Mouse (Mus musculus): ENCODE data around the gene Gucd1. TPM values are rescaled to one million over a fixed set of nuclear protein-coding genes. Genes with fewer than 3 reads are reported as not detected.
"Not testable (repeated sequence)": the region's sequence is repeated elsewhere in the genome, so short reads cannot be mapped to it uniquely, and the experiment has no call there.

The Gucd1 gene
- total RNA-seq, 2 experiments from 2014 or later = 41.8 to 44.2 TPM

DNA sequence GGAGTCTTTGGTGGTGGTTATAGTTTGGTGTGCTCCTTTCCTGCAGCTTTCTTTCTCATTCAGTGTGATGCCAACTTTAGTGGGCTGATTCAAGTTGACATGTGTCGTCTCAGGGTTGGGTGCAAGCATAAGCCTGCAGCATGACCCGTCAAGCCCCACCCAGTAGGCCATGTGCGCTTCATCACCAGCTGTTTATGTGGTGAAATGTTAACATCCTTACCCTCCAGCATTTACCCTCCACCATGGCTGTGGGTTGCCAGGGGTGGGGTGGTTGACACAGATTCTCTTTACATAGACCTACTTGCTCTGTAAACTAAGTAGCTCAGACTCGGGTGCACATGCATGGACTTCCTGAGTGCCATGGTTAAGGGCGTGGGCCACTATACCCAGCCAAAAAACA lies 18.4 kb upstream of the Gucd1 start:
- DNase-seq = no peak
- intact Hi-C loops (cut with DNase I) = no loop called here

DNA sequence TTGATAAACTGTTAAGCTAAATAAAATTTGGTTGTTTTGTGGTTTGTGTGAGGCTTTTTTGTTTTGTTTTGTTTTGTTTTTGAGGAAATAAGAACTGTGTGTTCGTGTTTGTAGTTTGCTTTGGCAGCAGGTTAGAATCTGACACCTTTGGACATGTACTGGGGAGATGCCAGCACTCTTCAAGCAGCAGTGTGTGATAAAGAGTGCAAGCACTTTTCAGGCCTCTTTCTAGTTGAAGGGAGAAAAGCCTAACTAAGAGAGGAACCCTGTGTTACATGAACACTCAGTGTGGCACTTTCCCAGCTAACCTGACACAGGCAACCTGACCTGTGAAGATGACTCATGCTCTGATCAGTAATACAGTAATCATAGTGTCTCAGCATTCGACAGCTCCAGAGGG lies 17.7 kb upstream of the Gucd1 start:
- no peak for DNase-seq
- intact Hi-C loops (cut with DNase I) = no loop called here

DNA sequence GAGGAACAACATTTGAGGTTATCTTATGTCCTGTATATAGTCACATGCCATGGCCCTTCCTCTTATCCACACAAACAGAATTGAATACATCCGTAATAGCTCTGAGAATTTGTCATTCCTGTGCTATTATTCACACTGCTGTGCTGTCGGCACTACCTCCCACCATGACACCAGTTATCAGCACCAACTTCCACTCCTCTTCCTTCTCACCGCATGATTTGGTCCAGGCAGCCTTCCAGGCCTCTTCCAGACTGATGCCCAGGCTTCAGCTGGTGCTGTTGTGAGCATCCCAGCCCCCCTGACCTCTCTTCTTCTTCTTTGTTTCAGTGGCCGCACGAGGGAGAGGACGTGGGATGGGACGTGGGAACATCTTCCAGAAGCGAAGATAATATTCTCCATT lies 17.2 kb upstream of the Gucd1 start:
- DNase-seq = peak; percentile 40 to 52
- intact Hi-C loops (cut with DNase I) = no loop called here

DNA sequence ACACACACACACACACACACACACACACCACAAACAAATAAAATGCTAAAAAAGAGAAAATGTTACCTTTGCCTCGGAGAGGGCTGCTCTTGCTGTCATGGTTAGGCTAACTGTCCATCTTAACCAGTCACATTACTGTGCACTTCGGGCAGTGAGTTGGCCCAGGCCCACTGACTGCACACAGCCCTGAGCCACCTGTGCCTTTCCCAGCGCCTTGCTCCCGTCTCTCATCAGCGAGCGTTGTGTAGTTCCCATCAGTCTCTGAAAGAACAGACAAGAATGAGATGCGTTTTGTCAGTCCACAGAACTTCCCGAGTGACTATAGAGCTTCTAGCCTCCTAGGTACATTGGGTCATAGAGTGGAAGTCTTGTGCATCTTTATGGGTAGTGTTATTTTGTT lies 16.4 kb upstream of the Gucd1 start:
- no peak for DNase-seq
- intact Hi-C loops (cut with DNase I) = no loop called here

DNA sequence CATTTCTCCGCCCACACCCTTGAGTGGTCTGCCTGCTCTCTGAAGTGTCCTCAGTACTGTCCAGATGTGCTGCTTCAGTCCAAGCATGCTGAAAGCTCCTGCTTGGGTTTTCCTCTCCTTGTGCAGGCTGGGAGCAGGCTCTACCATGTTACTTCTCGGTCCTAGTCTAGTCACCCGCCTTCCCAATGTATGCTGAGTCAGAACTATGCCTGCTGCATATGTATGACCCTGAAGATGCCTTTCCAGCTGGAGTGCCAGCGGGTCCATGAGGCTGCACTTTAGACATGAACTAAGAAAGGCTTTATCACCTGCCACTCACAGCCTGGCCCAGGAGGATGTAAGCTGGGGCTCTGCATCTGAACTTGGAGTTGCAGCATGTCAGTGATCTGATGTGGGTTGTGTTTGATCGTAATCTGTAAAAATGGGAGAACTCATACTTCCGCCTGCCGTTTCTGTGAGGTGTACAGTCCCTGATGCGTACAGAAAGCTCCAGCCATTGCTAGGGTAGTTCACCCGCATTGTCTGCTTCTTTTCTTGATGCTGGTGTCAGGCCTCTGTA lies 13.8 kb upstream of the Gucd1 start:
- intact Hi-C loops (cut with DNase I) = no loop called here
- DNase-seq = no peak

DNA sequence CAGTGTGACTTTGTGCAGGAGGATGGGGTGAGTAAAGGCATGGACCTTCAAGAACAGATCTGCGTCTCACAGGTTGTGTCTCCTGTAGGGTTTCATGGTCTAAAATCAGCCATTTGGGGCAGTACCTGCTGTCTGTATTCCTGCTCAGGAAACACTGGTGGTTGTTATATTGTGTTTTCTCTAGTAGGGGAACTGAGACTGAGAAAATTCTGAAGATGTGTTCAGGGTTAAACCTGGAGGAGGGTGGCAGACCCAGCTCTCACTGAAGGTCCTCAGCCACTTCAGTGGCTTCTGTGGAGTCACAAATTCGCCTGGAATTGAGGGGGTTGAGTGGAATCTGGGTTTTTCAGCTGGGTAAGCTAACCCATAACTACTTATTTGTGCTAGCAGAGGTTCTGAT lies 12.6 kb upstream of the Gucd1 start:
- no peak for DNase-seq
- intact Hi-C loops (cut with DNase I) = no loop called here

DNA sequence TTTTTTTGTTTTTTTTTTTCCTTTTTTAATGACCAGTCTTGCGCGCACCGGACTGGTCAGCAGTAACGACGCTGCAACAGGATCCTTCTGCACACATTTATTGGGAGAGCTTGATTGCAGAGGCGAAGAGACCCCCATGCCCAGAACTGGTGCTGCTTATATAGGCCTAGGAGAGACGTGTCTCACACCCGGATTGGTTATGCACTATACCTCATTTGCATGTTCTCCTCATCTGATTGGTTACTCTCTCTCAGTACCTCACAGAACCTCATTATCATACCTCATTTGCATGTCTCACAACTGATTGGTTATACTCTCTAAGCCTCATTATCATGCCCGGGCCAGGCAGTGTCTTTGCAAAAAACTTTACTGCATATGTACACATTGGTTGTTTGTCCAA lies 7.7 kb upstream of the Gucd1 start:
- intact Hi-C loops (cut with DNase I); DNase-seq: not testable (repeated sequence)

DNA sequence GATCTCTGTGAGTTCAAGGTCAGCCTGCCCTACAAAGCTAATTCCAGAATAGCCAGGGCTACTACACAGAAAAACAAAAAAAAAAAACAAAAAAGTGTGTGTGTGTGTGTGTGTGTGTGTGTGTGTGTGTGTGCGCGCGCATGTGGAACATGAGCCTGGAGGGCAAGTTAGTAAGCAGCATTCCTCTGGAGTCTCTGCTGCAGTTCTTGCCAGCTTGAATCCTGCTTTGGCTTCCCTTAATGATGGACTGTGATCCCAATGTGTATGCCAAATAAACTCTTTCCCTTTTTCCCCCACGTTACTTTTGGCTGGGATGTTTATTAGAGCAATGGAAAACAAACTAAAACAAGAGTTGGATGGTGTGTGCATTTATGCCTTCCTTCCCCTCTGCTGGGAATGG lies 3.9 kb upstream of the Gucd1 start:
- no peak for DNase-seq
- intact Hi-C loops (cut with DNase I) = no loop called here

DNA sequence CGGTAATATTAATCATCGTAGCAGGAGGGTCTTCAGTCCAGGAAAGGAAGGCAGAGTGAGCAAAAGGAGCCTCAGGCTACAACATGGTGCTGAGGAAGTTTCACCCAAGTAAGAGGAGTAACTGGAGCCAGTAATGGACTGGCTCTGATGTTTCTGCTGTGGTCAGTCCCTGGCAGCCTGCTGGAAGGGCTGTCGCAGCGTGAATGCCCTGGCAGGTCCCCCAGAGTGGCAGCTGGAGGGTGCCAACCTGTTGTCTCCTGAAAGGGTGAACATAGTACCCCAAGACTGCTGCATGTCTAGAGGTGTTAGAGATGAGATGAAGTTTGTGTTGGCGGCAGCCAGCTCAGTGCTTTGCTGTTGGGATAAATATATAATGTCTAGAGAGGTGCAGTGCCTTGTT lies 2.8 kb upstream of the Gucd1 start:
- intact Hi-C loops (cut with DNase I) = no loop called here

DNA sequence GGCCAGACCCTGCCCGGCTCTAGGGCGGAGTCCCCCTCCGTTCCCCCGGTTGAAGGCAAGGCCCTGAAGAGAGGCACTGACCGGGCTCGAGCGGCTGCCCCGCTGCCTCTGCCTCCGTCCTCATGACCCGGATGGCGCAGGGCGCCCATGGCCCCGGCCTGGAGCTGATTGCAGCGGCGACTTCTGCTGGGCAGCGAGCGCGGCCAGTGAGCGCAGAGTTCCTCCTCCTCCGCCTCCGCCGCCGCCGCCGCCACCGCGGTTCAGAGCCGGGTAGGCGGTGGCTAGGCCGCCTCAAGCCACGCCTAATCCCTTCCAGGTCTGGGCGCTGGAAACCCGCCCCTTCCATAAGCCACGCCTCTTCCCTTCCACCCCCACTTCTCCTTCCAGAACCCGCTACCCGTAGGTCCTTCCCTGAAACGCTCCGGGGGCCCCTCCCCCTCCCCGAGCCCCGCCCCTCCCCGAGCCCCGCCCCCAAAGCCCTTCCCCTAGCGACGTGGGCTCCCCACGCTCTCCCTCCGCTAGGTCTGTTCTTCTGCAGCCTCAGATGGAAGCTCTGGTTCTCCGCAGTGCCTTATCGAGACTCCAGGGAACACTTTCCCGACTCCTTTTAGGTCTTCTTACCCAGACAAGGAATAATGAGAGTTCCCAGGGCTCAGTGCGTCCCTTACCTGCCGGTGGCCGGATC lies 557 bp downstream of the Gucd1 start, which contains the start of gene Snrpd3:
Gene Snrpd3 (plus strand): TSS at position 479 of the 685 bp plus-strand sequence.
- DNase-seq = peak; percentile 91 to 92
- intact Hi-C loops (cut with DNase I) = loop anchor here (10.0 kb wide), 1 partner anchor 452 kb away; the partner anchor contains the start of gene Bcr

More for the DNA sequence above, 2.8 kb upstream of the Gucd1 start:
- no peak for DNase-seq

DNA sequence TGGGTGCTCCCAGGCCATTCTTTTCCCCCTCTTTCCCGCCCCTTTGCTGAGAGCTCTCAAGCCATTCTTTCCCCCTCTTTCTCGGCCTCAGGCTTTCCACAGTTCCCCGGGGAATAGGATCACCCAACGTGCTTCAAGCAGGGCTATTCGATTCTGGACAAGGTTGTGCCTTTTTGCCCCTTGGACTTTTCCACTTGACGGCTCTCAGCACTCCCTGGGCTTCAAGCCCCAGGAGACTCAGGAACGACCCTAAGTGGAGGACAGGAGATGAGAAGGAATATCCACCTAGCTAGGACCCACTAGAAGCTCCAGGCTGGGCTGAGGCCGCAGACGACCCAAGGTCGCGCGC lies 1.1 kb downstream of the Gucd1 start:
- intact Hi-C loops (cut with DNase I) = loop anchor here (10.0 kb wide), 1 partner anchor 452 kb away; the partner anchor contains the start of gene Bcr
- no peak for DNase-seq

DNA sequence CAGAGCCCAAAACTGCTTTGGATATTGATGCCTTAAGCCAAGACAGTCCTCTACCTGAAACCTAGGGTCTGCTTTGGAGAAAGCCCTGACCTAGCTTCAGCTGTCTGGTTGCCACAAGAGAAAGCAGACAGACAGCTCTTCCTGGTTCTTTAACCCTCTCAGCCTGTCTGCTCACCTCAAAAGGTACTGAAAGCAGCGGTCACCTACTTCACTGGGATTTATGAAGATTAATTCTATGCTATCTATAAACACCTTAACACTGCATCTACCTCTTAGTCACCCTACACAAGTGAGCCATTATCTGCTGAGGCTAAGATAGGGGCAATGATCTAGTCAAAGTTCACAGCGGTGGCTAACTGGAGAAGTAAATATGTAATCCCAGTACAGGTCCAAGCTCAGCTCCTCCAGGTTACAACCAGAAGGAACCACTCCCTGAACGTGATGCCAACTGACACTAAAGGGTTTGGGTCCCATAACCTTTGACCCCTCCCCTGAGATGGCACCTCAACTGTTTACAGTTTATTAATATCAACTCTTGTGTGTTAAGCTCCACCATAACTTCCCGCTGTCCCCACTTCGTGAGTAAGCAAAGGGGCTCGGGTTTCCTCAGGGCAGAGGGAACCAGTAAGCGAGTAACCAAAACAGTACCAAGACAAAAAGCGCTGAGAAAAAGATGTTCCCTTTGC lies 1.6 kb downstream of the Gucd1 start:
- DNase-seq = no peak
- intact Hi-C loops (cut with DNase I) = loop anchor here (10.0 kb wide), 1 partner anchor 451 kb away; the partner anchor contains the start of gene Bcr

DNA sequence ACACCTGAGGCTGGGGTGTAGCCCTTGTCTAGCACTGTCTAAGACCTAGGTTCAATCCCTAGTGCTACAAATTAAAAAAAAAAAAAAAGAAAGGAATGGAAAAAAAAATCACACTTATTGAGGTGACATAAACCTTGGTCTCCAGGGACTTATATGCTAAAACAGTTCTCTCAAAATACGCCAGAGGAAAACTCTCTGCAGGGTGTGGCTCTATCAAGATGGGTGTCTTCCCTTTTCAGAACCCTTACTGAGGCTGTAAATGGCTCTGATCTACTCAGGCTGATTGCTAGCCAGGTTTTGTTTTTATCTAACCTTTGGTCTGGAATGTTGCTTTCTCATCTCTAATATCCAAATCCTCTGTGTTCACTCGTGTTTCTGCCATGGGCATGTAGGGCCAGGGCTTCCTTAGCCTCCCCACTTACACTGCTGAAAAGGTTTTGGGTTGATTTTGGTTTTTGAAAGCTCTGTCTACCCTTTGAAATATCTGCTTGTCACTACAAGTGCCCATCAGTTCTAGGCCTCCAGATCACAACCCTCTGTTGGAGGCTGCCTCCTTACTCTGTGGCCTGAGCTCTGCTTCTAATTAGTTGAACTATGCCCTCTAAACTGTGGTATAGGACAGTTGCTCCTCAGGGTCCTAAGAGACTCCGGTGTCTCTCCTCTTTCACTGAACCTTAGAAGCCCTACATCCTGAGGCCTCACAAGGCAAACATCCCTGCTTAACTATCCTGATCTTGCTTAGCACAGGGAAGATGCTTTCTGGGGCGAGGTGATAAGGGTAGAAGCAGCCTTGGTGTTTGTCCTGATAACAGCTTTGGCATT lies 2.3 kb downstream of the Gucd1 start:
- DNase-seq = no peak
- intact Hi-C loops (cut with DNase I) = loop anchor here (10.0 kb wide), 1 partner anchor 451 kb away; the partner anchor contains the start of gene Bcr

DNA sequence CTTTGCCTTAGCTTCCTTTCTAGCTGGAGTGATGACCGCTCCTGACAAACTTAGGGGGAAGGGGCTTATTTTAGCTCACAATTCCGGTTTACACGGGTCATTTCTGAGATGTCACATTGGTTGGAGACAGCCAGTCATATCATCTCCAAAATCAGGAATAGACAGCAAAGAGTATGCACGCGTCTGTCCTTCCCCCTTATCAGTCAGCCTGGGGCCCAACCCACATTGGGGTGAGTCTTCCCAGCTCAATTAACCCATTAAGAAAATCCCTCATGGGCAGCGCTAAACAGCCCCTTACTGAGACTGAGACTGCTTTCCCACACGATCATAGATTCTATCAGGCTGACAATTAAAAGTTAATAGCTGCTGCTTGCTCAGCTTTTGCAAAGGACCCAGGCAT lies 3.4 kb downstream of the Gucd1 start:
- no peak for DNase-seq
- intact Hi-C loops (cut with DNase I) = loop anchor here (10.0 kb wide), 1 partner anchor 450 kb away; the partner anchor contains the start of gene Bcr

DNA sequence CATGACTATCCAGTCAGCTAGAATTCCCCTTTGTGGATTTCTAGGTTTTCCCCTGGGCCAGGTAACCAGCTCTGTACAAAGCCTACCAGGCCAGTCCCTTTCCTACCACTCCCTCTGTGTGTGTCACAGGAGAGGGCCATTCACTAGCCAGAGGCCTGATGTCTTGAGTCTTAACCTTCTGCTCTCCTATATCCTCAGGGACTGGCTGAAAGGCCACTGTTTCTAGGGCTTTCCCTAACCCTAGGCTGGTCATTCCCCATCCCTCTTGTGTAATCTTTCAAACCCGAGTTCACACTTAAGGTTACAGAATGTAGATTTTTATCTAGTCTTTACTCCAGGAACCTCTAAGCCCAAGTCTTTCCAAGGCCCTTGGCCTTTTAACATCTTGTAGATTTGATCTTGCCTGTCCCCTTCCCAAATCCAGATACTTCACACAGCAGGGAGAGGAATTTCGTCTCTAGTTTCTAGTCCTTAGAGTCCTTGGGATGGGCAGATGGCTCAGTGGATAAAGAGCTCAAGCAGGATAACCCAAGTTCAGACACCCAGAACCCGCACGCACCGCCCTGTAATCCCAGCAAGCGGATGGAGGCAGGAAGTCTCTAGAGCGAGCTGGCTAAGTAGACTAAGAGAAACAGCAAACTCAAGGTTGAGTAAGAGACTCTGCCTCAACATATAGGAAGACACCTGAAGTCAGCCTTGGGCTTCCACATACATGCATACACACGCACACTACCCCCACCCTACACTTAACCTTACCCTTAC lies 4.3 kb downstream of the Gucd1 start:
- intact Hi-C loops (cut with DNase I) = loop anchor here (10.0 kb wide), 1 partner anchor 449 kb away; the partner anchor contains the start of gene Bcr
- DNase-seq = no peak

DNA sequence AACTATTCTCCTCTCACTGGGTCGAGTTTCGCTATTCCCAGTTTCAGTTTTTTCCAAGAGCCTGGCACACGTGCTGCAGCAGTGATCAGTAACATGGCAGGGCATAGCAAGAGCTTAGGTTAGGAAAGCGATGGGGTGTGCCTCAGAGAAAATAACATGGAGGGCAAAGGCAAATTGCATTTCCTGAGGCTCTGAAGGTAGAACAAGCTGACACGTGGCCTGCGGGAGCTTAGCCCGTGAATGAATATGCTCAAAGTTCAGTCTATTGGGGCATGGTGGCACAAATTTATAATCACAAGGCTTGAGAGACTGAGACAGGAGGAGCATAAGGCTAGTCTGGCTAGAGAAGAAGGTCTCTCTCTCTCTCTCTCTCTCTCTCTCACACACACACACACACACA lies 5.0 kb downstream of the Gucd1 start:
- no peak for DNase-seq
- intact Hi-C loops (cut with DNase I) = loop anchor here (10.0 kb wide), 1 partner anchor 448 kb away; the partner anchor contains the start of gene Bcr

DNA sequence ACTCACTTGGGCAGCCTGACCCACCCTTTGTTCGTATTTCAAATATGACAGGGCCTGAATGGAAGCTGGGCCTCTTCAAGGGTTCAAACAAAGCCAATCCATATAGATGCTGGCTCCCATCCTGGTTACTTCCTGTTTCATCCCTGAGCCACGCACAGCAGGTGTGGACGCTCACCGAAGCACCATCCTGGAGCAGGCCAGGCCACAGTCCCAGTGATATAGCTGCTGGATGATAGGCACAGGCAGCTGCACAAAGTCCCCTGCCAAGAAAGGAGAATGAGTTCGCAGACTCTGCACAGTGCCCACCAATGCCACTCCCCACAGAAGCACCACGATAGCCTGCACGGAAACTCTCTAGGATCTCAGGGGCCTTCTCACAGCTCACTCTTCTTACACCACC lies 5.9 kb downstream of the Gucd1 start:
- intact Hi-C loops (cut with DNase I) = loop anchor here (10.0 kb wide), 1 partner anchor 447 kb away; the partner anchor contains the start of gene Bcr
- DNase-seq = no peak

DNA sequence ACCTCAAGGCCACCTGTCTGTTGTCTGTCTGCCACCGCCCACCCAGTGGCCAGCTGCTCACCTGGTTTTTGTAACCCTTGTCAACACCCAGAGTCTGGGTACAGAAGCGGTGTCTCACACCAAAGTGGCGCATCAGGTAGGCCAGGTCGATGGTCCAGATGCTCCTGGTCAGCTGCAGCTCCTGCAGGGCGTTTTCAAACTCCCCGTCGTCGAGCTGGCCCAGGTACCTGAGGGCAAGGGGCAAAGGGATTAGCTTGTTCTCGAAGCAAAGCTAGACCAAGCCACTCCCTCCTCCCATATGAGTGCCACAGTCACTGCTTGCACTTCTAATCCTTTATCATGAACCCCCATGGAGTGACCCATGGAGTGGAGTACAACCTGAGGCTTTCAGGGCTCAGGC lies 6.7 kb downstream of the Gucd1 start:
- intact Hi-C loops (cut with DNase I) = loop anchor here (10.0 kb wide), 1 partner anchor 446 kb away; the partner anchor contains the start of gene Bcr
- DNase-seq = no peak

DNA sequence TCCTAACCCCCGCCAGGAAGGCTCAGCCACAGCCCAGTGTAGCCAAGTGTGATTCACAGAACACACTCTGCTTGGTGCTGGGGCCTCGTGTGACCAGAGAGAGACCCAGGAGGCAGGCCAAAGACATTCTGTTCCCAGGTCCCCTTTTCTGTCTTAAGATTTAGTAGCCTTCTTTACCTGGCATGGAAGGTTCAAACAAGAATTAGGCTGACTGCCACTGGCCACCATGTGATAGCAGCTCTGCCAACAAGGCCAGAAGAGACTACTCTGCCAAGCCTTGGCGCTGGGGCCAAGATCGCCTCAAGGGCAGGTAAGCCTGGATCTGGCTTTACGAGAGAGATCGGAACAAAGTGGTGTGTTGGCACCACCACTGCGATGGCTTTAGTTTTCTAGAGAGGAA lies 7.3 kb downstream of the Gucd1 start:
- intact Hi-C loops (cut with DNase I) = loop anchor here (10.0 kb wide), 1 partner anchor 446 kb away; the partner anchor contains the start of gene Bcr
- peak; percentile 63 to 72 for DNase-seq

DNA sequence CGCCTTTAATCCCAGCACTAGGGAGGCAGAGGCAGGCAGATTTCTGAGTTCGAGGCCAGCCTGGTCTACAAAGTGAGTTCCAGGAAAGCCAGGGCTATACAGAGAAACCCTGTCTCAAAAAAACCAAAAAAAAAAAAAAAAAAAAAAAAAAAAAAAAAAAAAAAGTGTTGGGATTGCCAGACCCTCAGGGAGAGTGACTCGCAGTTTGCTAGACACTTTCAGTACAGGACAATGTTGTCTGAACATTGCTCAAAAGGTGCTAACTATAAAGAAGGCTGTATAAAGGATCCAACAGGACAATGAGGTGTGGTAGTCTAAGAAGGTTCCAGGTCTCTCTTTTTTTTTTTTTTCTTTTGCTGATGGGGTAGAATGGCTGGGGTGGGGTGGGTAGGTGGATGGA lies 11.8 kb downstream of the Gucd1 start:
- DNase-seq; intact Hi-C loops (cut with DNase I): not testable (repeated sequence)

Data from heart, postnatal 36 days (tissue).